Mouse (Mus musculus): Measurements from ENCODE around the gene Tapbp.
"Not testable (repeated sequence)": the region's sequence is repeated elsewhere in the genome, so short reads cannot be mapped to it uniquely, and the experiment has no call there.

Gene Tapbp

DNA sequence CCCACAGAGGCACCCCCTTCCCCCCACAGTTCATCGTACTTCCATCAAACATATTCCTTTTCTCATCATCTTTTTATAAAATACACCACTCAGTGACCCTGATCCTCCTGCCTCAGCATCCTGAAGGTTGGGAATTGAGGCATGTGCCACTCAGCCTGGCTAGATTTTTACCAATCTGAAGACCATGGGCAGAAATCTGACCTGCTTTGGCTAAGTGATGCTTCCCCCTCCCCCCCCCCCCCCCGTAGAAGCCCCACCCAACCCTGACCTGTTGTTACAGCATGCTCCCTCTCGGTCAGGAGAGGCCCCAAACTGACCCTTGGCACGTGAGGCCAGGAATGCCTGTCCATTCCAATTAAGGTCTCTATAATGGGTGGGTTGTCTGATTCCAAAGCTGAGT lies 10.9 kb upstream of the Tapbp start, which contains the start of gene Platr17:
Gene Platr17 (plus strand): TSS at position 301 of the 400 bp plus-strand sequence.
- not testable (repeated sequence) for DNase-seq

DNA sequence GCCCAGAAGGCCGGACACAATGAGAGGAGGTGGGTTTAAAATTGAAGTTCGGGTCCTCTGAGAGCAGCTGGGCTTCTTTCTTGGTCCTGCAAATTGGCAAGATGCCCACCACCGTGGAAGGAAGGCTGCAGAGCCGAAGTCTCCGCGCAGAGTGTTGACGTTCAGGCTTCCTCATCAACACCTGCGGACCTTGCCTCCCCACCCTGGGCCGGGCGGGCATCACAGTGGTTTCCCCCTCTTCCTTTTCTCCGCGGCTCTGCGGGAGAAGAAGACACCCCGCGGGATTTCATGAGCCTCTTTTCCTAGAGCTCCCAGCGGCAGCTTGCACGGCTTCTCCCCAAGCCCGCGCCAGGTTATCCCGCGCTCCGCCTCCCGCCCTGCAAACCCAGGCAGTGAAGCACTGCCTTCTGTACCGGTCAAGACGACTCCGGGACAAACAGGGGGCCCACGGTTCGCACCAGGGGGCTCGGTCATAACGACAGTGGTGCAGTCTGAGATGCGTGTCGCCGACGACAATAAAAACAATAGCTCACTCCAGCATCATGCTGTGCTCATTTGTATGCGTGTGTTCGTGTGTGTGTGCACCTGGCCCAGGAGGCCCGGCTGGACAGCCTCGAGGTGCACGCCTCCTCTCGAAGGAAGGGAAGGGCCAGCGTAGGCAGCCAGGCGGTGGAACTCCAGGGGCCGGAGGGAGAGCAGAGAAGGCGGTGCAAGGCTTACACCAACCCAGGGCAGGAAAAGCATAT lies 7.2 kb upstream of the Tapbp start:
- no peak for DNase-seq

DNA sequence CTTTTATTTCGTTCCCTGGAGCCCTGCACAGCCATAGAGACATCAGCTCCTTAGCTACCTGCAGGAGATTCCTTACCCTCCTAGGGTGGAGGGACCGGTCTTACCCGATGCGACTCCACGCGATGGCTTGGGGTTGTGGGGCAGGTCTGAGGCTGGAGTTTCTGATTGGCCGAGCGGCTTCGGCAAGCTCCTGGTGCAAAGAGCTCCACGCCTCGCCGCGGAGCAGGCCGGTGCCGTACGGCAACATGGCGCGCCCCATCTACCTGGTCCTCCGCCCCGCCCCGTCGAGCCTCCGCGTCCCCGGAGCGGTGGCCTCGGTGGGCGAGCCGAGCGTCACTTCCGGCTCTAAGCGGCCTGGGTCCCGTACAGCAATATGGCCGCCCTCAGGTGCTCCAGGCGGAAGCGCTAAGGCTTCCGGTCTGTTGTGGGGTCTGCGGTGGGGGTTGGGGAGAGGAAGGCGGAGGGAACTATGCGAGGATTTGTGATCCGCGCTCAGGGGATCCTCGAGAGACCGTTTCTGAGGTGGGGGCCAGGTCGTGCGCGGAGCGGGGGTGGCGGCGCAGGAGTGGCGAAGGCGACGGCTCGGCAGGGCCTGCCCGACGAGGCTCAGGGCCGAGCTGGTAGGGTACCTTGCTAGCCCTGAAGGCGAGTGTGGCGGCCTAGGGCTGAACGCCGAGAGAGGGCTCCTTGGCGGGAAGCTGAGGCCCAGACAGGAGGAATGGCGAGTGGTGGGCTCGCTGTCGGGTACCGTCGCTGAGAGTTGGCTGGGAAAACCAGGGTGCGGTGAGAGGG lies 6.4 kb upstream of the Tapbp start, which contains the start of gene Daxx:
Gene Daxx (plus strand): TSS at position 338 of the 792 bp plus-strand sequence.
- peak; percentile 99 for DNase-seq

DNA sequence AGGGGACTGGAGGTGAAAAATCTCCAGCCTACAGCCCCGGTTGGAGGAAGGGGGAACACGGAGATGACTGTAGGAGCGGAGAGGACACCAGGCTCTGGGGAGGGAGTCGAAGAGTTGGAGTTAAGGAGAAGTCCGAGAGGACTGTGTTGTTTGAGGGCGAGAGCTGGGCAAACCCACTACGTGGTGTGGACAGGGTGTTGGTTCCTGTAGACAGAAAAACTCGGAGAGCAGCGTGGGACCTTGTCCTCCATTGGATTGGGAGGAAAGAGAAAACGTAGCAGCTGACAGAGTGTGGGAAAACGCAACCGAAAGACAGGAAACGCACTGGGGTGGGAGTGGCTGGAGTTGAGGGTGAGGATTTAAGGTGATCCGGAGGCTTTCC lies 5.8 kb upstream of the Tapbp start:
- DNase-seq, result no peak

DNA sequence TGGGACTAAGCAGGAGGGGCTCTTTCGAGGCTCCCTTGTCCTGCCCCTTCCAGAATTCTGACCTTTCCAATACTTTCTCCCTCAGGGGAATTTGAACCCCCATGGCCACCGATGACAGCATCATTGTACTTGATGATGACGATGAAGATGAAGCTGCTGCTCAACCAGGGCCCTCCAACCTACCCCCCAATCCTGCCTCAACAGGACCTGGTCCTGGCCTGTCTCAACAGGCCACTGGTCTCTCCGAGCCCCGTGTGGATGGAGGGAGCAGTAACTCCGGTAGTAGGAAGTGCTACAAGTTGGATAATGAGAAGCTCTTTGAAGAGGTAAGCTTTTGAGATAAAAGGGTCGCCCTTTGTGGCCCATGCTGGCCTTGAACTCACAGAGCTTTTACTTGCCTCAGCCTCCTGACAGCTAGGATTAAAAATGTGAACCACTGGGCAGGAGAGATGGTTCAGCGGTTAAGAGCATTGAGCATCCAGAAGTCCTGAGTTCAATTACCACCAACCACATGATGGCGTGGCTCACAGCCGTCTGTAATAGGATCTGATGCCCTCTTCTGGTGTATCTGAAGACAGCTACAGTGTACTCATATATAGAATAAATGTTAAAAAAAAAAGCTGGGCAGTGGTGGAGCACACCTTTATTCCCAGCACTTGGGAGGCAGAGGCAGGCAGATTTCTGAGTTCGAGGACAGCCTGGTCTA lies 5.2 kb upstream of the Tapbp start:
- no peak for DNase-seq

DNA sequence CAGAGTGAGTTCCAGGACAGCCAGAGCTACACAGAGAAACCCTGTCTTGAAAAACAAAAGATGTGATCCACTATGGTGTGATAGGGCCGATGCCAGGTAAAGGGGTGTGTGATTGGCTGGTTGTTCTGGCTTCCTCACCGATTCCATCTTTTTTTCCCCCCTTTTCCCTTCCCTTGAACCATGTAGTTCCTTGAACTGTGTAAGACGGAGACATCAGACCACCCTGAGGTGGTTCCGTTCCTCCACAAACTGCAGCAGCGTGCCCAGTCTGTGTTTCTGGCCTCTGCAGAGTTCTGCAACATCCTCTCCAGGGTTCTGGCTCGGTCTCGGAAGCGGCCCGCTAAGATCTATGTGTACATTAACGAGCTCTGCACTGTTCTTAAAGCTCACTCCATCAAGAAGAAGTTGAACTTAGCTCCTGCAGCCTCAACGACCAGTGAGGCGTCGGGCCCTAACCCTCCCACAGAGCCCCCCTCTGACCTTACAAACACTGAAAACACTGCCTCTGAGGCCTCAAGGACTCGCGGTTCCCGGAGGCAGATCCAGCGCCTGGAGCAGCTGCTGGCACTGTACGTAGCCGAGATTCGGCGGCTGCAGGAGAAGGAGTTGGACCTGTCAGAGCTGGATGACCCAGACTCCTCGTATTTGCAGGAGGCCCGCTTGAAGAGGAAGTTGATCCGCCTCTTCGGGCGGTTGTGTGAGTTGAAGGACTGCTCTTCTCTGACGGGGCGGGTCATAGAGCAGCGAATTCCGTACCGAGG lies 4.5 kb upstream of the Tapbp start:
- DNase-seq, result no peak

DNA sequence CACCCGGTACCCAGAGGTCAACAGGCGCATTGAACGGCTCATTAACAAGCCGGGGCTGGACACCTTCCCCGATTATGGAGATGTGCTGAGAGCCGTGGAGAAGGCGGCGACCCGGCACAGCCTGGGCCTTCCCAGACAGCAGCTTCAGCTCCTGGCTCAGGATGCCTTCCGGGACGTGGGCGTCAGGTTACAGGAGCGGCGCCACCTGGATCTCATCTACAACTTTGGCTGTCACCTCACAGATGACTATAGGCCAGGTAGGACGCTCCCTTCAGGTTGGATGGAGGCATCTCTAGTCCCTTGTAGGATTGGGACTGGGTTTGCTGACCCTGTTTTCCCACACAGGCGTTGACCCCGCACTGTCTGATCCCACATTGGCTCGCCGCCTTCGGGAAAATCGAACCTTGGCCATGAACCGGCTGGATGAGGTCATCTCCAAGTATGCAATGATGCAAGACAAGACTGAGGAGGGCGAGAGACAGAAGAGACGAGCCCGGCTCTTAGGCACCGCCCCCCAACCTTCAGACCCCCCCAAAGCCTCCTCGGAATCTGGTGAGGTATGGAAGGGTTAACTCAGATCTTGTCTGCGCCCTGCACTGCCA lies 3.8 kb upstream of the Tapbp start:
- no peak for DNase-seq

DNA sequence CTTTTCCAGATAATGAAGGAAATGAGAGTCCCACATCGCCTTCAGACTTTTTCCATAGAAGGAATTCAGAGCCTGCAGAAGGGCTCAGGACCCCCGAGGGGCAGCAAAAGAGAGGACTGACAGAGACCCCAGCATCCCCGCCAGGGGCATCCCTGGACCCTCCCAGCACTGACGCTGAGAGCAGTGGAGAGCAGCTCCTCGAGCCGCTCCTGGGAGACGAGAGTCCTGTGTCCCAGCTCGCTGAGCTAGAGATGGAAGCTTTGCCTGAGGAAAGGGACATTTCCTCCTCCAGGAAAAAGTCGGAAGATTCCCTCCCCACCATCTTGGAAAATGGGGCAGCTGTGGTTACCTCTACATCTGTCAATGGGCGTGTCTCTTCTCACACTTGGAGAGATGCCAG lies 2.4 kb upstream of the Tapbp start:
- DNase-seq, result no peak

DNA sequence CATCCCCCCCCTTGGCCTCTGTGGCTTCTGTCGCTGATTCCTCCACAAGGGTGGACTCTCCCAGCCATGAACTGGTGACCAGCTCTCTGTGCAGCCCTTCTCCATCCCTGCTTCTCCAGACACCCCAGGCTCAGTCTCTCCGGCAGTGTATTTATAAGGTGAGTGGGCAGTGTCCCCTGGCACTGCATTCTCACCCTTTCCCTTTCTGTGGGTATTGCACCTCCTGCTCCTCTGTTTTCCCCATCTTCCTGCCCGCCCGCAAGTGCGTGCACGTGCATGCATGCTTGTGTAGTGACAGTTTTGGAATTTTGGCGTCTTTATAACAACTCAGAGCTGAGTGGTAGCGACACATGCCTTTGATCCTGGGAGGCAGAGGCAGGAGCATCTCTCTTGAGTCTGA lies 1.8 kb upstream of the Tapbp start:
- DNase-seq, result no peak

DNA sequence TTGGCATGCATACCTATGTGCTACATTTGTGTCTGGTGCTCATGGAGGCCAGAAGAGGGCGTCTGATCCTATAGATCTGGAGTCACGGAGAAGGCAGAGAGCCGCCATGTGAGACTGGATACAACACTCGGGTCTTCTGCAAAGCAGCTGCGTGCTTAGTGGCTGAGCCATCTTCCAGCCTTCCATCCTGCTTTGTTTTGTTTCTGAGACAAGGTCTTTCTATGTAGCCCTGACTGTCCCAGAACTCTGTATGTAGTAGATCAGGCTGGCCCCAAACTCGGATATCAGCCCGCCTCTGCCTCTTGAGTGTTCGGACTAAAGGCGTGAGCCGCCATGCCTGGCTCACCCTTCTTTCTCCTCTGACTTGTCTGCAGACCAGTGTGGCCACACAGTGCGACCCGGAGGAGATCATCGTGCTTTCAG lies 719 bp upstream of the Tapbp start:
- no peak for DNase-seq

DNA sequence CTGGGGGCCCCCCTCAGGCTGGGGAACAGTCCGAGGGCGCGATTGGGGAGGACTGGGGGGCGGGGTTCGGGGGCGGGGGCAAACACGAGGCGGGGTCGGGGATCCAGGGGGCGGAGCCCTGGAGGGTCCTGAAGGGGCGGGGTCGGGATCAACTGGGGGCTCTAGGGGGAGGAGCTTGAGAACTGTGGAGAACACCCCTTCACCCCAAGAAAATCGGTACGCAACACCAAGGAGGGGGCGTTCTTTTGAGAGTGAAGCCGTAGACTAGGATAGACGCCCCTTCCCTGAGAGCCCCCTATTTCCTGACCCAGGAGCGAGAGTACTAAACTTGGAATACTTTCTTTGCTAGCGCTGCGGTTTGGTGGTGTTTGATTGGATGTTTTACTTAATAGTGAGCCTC lies 595 bp downstream of the Tapbp start:
- DNase-seq, result no peak

DNA sequence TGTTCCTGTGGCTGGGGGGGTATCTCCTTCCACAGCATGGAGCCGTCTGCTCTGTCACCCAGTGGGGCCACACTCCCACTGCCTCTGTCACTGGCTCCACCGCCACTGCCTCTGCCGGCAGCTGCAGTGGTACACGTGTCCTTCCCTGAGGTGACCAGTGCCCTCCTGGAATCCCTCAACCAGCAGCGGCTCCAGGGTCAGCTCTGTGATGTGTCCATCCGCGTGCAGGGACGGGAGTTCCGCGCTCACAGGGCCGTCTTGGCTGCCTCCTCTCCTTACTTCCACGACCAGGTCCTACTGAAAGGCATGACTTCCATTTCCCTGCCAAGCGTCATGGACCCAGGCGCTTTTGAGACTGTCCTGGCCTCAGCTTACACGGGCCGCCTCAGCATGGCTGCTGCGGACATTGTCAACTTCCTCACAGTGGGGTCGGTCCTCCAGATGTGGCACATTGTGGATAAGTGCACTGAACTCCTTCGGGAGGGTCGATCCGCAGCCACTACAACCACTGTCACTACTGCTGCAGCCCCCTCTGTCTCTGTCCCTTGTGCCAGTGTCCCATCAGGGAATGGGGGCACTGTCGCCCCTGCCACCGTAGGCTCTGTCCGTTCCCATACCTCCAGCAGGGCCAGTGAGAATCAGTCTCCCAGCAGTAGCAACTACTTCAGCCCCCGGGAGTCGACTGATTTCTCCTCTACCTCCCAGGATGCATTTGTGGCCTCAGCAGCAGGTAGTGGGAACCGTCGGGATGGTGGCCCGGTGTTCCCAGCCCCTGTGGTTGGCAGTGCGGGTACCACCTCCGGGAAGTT lies 1.4 kb downstream of the Tapbp start:
- DNase-seq, result no peak

DNA sequence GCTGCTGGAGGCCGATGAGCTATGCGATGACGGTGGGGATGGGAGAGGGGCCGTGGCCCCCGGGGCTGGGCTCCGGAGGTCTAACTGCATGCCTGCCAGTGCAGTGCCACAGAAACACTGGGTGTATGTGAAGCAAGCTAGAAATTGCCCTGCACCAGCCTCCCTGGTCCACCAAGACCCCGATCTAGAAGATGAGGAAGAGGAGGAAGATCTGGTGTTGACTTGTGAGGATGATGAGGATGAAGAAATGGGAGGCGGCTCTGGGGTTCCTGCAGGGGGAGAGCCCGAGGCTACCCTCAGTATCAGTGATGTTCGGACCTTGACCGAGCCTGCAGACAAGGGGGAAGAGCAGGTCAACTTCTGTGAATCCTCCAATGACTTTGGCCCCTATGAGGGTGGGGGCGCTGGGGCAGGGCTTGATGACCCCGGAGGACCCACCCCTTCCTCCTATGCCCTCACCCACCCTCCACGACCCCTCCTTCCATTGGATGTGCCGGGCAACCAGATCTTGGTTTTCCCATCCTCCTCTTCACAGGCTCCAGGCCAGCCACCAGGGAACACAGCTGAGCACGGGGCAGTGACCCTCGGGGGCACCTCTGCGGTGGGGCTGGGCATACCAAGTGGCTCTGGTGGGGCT lies 2.1 kb downstream of the Tapbp start:
- DNase-seq, result no peak

DNA sequence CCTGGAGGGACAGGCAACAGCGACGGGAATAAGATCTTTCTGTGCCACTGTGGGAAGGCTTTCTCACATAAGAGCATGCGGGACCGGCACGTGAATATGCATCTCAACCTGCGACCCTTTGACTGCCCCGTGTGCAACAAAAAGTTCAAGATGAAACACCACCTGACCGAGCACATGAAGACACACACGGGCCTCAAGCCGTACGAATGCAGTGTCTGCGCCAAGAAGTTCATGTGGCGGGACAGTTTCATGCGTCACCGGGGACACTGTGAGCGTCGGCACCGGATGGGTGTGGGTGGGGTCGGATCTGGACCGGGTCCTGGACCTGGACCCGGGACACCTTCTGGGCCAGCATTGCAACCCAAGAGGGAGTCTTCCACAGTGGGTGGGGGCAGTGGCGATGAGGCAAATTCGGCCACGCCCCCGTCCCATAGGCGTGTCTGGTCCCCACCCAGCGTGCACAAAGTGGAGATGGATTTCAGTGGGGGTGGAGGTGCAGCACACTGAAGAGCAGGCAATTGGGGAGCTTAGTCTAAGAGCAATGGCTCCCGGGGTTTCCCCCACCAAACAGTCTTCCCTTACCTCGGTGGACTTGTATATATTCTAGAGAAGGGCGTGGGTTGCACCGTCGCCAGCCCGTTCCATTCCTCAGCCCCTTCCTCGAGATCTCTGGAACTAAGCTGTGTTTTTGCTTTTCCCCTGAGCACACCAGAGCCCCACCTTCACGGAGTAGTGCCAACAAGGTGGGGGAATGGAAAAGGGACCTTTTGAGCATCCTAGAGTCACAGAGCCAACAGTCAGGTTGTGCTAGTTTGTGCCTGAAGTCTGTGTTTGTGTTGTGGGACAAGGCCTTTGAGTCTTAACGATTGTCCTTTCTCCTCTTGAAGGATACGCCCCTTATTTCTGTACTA lies 2.8 kb downstream of the Tapbp start:
- no peak for DNase-seq

DNA sequence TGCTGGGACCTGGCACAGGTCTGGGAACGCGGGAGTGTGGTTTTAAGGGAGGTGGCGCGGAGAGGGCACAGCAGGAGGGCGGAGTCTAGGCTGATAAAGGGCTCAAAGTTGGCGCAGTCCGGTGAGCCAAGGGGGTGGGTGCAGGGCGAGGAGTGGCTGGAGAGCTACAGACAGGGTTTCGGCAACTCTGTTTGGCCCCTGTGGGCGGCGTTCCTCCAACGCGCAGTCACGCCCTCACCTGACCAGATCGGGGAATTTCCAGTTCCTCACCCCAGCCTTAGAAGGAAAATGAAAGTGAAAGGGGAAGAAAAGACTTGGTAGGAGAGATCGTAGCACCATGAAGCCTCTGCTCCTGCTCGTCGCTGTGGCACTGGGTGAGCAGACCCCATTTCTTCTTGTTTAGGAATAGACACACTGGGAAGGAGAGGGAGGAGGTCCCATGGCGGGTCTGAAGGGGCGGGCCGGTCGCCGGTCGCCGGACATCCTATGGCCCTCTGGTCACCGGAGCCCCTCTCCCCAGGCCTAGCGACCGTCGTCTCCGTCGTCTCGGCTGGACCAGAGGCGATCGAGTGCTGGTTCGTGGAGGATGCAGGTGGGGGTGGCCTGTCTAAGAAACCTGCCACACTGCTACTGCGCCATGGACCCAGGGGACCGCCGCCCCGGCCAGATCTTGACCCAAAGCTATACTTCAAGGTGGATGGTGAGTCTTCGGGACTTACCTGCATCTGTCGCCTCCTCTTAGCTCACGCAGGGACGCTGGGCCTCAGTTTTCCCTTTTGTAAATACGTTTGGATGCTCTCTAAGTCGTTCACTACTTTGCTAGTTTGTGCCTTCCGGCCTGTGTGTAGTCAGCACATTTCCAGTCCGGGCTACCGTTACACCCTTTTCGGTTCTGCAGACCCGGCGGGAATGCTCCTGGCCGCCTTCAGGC lies 3.9 kb downstream of the Tapbp start:
- DNase-seq, result peak; percentile 54

DNA sequence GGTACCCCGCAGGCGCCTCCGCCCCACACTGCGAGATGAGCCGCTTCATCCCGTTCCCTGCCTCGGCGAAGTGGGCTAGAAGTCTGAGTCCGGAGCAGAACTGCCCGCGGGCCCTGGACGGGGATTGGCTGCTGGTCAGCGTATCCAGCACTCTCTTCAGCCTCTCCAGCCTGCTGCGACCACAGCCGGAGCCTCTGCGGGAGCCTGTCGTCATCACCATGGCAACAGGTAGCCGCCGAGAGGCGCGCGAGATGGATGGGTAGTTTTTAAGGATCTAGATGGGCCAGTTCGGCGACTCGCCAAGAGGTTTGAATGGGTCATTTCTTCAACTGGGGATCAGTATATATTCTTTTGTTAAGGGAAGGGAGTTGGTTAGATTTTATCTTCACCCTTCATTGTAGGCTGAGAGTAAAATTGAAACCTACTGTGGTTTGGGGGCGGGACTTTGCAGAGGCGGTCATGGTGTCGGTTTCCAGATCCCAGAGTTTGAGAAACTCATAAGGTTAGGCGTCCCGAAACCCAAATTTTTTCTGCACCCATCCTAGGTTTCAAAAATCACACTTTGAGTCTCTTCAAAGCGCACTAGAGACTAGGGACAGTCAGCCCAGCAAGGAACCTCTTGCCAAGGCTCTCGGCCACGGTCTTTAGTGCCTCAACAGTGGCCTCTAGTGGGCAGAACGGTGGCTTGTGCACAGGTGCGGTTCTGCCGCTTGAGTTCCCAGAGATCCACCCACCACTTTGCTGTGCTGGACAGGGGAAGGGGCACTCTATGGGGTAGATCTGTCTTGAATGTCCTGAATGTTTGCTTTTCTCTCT lies 4.8 kb downstream of the Tapbp start:
- DNase-seq, result peak; percentile 82

DNA sequence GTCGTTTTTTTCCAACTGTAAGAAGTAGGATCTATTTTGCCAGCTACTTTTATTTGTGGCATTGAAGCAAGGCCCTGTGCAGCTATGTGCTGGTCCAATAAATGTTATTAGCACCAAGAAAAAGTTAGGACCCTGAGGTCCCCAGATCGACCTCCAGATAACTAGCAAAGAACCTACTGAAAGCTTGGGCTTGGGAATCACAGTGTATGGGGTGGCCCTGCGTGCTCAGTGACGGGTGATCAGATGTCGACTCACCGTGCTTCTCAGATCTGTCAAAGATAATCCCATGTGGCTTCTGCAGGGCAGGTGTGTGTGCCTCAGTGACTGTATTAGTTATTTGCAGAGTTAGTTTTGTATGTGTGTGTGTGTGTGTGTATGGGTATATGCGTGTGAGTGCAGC lies 5.7 kb downstream of the Tapbp start:
- no peak for DNase-seq
